Mouse (Mus musculus): ENCODE measurements at regions not wholly inside any gene's neighbourhood (a gene's known extent, or its start where the extent isn't known, plus 50 kb on each side); places are given as distances from the start of the nearest gene placed in this dataset.
"Not testable (repeated sequence)": the region's sequence is repeated elsewhere in the genome, so short reads cannot be mapped to it uniquely, and the experiment has no call there.

- no peak for DNase-seq
Measured at GRCm38 (mm10) chr2:108033328-108034182, 743.1 kb downstream of the Kcna4 start.

- no peak for DNase-seq
Measured at GRCm38 (mm10) chr2:108034882-108035281, 744.4 kb downstream of the Kcna4 start.

GRCm38 (mm10) chr2:108042086-108042485 is 751.6 kb downstream of the Kcna4 start:
- no peak for DNase-seq

- DNase-seq = no peak
Measured at GRCm38 (mm10) chr2:108044885-108045284, 754.4 kb downstream of the Kcna4 start.

GRCm38 (mm10) chr2:108045997-108046396 is 755.6 kb downstream of the Kcna4 start:
- no peak for DNase-seq

GRCm38 (mm10) chr2:108062751-108063150 is 772.3 kb downstream of the Kcna4 start:
- not testable (repeated sequence) for DNase-seq

- DNase-seq = no peak
Measured at GRCm38 (mm10) chr2:108083911-108084310, 793.5 kb downstream of the Kcna4 start.

- no peak for DNase-seq
Measured at GRCm38 (mm10) chr2:108090266-108090665, 799.8 kb downstream of the Kcna4 start.

GRCm38 (mm10) chr2:108097026-108097425 is 806.6 kb downstream of the Kcna4 start:
- no peak for DNase-seq

- no peak for DNase-seq
Measured at GRCm38 (mm10) chr2:108110140-108110539, 819.7 kb downstream of the Kcna4 start.

GRCm38 (mm10) chr2:108145694-108146093 is 855.3 kb downstream of the Kcna4 start:
- DNase-seq = no peak

GRCm38 (mm10) chr2:108148221-108148620 is 857.8 kb downstream of the Kcna4 start:
- DNase-seq = no peak

GRCm38 (mm10) chr2:108156189-108156588 is 865.8 kb downstream of the Kcna4 start:
- DNase-seq = no peak

GRCm38 (mm10) chr2:108157731-108158130 is 867.3 kb downstream of the Kcna4 start:
- no peak for DNase-seq

- DNase-seq = no peak
Measured at GRCm38 (mm10) chr2:108158311-108158710, 867.9 kb downstream of the Kcna4 start.

GRCm38 (mm10) chr2:108160865-108161264 is 870.4 kb downstream of the Kcna4 start:
- DNase-seq = no peak

GRCm38 (mm10) chr2:108165085-108165484 is 874.6 kb downstream of the Kcna4 start:
- DNase-seq = no peak

All from cerebellum, adult 8-10 months (tissue).